In genomic region chr15:101472952-101473528, GRCm38 (mm10) we compare ENCODE assay signal across 12 mouse cellular contexts. TPM values are rescaled to one million over a fixed set of nuclear protein-coding genes. Genes with fewer than 3 reads are reported as not detected.
A peak's percentile ranks its signal among the peaks of the same experiment; 100 is the strongest.
DNase-seq lines count a peak whose midpoint lies in the region; ATAC-seq and TF ChIP-seq lines count a peak whose summit lies in the region.
"Had no signal": no experiment of that assay in that cellular context is flagged by ENCODE, and none has a peak within 500 bp of the region (broad histone marks: within the 10 kb centered on the region; RNA-seq: fewer than 3 reads in every experiment).

Gene Krt86, plus strand, starts transcription at chr15:101473478.

- WGBS in heart, embryonic 10.5 days = 18% methylated on average over 10 of the region's 10 CpGs
- 26% methylated on average over 10 of the region's 10 CpGs for WGBS in neural tube, embryonic 11.5 days
- 46% methylated on average over 10 of the region's 10 CpGs for WGBS in cerebellum, adult 2 months
- WGBS in kidney, embryonic 14.5 days = 18% methylated on average over 10 of the region's 10 CpGs

- no peak within 1 kb of the TSS for H3K4me3 ChIP-seq in heart, embryonic 10.5 days
- no peak within 1 kb of the TSS for H3K4me3 ChIP-seq in neural tube, embryonic 11.5 days (ENCODE audit: low read depth, low read length)
- H3K4me3 ChIP-seq in cerebellum, adult 2 months (replicated peaks; ENCODE audit: insufficient read depth, low read depth, low read length) = no peak within 1 kb of the TSS
- no peak within 1 kb of the TSS for H3K4me3 ChIP-seq in kidney, embryonic 14.5 days (ENCODE audit: low read length)
- H3K4me3 ChIP-seq: heart, embryonic 13.5 days; liver, embryonic 13.5 days had no signal

- intact Hi-C loops in heart, postnatal 25 days (cut with DNase I) = no loop called here

- no peak for TF ChIP-seq POLR2A in cerebellum, adult 2 months (IDR thresholded peaks at IDR 0.05; ENCODE audit: borderline replicate concordance, insufficient read depth, low read length)

- H3K9me3 ChIP-seq in heart, embryonic 10.5 days = no peaks in the 10 kb centered on the region
- no peaks in the 10 kb centered on the region for H3K9me3 ChIP-seq in neural tube, embryonic 11.5 days (ENCODE audit: control insufficient read depth, low read length)
- H3K9me3 ChIP-seq in kidney, embryonic 14.5 days (ENCODE audit: control insufficient read depth, low read length) = no peaks in the 10 kb centered on the region
- H3K9me3 ChIP-seq: heart, embryonic 13.5 days; liver, embryonic 13.5 days had no signal

- no peak for TF ChIP-seq CTCF in cerebellum, adult 2 months (IDR thresholded peaks at IDR 0.05; ENCODE audit: borderline replicate concordance, insufficient read depth, low read depth, low read length)

- H3K4me2 ChIP-seq in neural tube, embryonic 11.5 days (ENCODE audit: low read depth) = no peak within 1 kb of the TSS
- H3K4me2 ChIP-seq in kidney, embryonic 14.5 days (replicated peaks; ENCODE audit: low read depth, low read length) = no peak within 1 kb of the TSS
- H3K4me2 ChIP-seq: heart, embryonic 13.5 days; liver, embryonic 13.5 days had no signal

- H3K27ac ChIP-seq in heart, embryonic 10.5 days = no peak within 1 kb of the TSS
- no peak within 1 kb of the TSS for H3K27ac ChIP-seq in neural tube, embryonic 11.5 days (ENCODE audit: low read depth, low read length)
- no peak within 1 kb of the TSS for H3K27ac ChIP-seq in cerebellum, adult 2 months (ENCODE audit: insufficient read depth, low read length)
- no peak within 1 kb of the TSS for H3K27ac ChIP-seq in kidney, embryonic 14.5 days (ENCODE audit: low read depth, low read length)
- H3K27ac ChIP-seq: heart, embryonic 13.5 days; liver, embryonic 13.5 days had no signal

- no peaks in the 10 kb centered on the region for H3K36me3 ChIP-seq in heart, embryonic 10.5 days
- H3K36me3 ChIP-seq in neural tube, embryonic 11.5 days (ENCODE audit: control insufficient read depth, insufficient read depth, low read length) = no peaks in the 10 kb centered on the region
- H3K36me3 ChIP-seq in kidney, embryonic 14.5 days (ENCODE audit: control insufficient read depth, insufficient read depth, low read length) = no peaks in the 10 kb centered on the region
- H3K36me3 ChIP-seq: heart, embryonic 13.5 days; liver, embryonic 13.5 days had no signal

- H3K9ac ChIP-seq in neural tube, embryonic 11.5 days (ENCODE audit: low read length) = no peak within 1 kb of the TSS
- no peak within 1 kb of the TSS for H3K9ac ChIP-seq in kidney, embryonic 14.5 days (ENCODE audit: low read depth, low read length)
- H3K9ac ChIP-seq: heart, embryonic 13.5 days; liver, embryonic 13.5 days had no signal

- no peaks in the 10 kb centered on the region for H3K4me1 ChIP-seq in heart, embryonic 10.5 days
- no peaks in the 10 kb centered on the region for H3K4me1 ChIP-seq in neural tube, embryonic 11.5 days (ENCODE audit: control insufficient read depth, insufficient read depth, low read length)
- H3K4me1 ChIP-seq in cerebellum, adult 2 months (ENCODE audit: control insufficient read depth, insufficient read depth, low read length) = no peaks in the 10 kb centered on the region
- H3K4me1 ChIP-seq in kidney, embryonic 14.5 days (ENCODE audit: control insufficient read depth, insufficient read depth, low read length) = no peaks in the 10 kb centered on the region
- H3K4me1 ChIP-seq: heart, embryonic 13.5 days; liver, embryonic 13.5 days had no signal

- DNase-seq in heart, embryonic 10.5 days (ENCODE audit: low spot score) = peak; percentile 87
- no peak for DNase-seq in heart, postnatal 25 days (ENCODE audit: low spot score)
- peak; percentile 10 for DNase-seq in thymus, postnatal 0 days (ENCODE audit: low spot score)
- DNase-seq in thymus, adult 18-20 months = no peak
- peak; percentile 59 for DNase-seq in embryo, embryonic 9.5 days (ENCODE audit: extremely low spot score)
- DNase-seq in neural tube, embryonic 11.5 days (ENCODE audit: low spot score) = peak; percentile 52
- DNase-seq in cerebellum, adult 2 months = no peak
- DNase-seq: cerebellum, adult 8-10 months; liver, embryonic 13.5 days had no signal

- ATAC-seq in neural tube, embryonic 11.5 days (ENCODE audit: insufficient read depth, low FRiP score, low TSS enrichment) = no peak
- no peak for ATAC-seq in kidney, embryonic 14.5 days (ENCODE audit: low FRiP score, low TSS enrichment)
- ATAC-seq: CD4-positive, CD25-positive, alpha-beta regulatory T cell, adult 4 months had no signal

- H3K27me3 ChIP-seq in heart, embryonic 10.5 days (ENCODE audit: insufficient read depth, poor library complexity, severe bottlenecking) = peaks cover 20% of the 10 kb centered on the region
- H3K27me3 ChIP-seq in neural tube, embryonic 11.5 days (ENCODE audit: control insufficient read depth, insufficient read depth, low read length) = no peaks in the 10 kb centered on the region
- H3K27me3 ChIP-seq in cerebellum, adult 2 months (ENCODE audit: control insufficient read depth, insufficient read depth, low read length) = no peaks in the 10 kb centered on the region
- no peaks in the 10 kb centered on the region for H3K27me3 ChIP-seq in kidney, embryonic 14.5 days (ENCODE audit: control insufficient read depth, insufficient read depth, low read length)
- H3K27me3 ChIP-seq: liver, embryonic 13.5 days had no signal

RNA-seq across cellular contexts. Expression of gene Krt86, which starts in this region (rescaled TPM):
- polyA plus RNA-seq in heart, embryonic 10.5 days (2016; fragmentation: Nextera tagmentation; extraction: Ambion mirVana) = not detected in 2 replicates
- total RNA-seq in heart, postnatal 25 days (2021) = not detected
- polyA plus RNA-seq in thymus, postnatal 0 days (2015; fragmentation: Nextera tagmentation; extraction: Ambion mirVana) = 0.28 and 0.46 TPM in 2 replicates
- not detected in 2 replicates for polyA plus RNA-seq in neural tube, embryonic 11.5 days (2014; fragmentation: Nextera tagmentation; extraction: Ambion mirVana)
- polyA plus RNA-seq in cerebellum, adult 2 months (2012; rRNA removed) = not detected in 2 replicates
- polyA plus RNA-seq in kidney, embryonic 14.5 days (2014; fragmentation: Nextera tagmentation; extraction: Ambion mirVana) = not detected in 2 replicates
- polyA plus RNA-seq: CD4-positive, CD25-positive, alpha-beta regulatory T cell, adult 4 months; heart, embryonic 13.5 days; liver, embryonic 13.5 days had no signal

Comparison
In these comparisons a context has a peak if more than half of its experiments do, and no peak if none do; other contexts are left out.
1. Peak in DNase-seq in heart, embryonic 10.5 days; RNA of the gene not detected or under 1 TPM.
2. Peak in DNase-seq in thymus, postnatal 0 days; RNA of the gene not detected or under 1 TPM.
3. Peak in DNase-seq in neural tube, embryonic 11.5 days; RNA of the gene not detected or under 1 TPM.